9 mouse cellular contexts compared by ENCODE assay signal in the genomic region with DNA sequence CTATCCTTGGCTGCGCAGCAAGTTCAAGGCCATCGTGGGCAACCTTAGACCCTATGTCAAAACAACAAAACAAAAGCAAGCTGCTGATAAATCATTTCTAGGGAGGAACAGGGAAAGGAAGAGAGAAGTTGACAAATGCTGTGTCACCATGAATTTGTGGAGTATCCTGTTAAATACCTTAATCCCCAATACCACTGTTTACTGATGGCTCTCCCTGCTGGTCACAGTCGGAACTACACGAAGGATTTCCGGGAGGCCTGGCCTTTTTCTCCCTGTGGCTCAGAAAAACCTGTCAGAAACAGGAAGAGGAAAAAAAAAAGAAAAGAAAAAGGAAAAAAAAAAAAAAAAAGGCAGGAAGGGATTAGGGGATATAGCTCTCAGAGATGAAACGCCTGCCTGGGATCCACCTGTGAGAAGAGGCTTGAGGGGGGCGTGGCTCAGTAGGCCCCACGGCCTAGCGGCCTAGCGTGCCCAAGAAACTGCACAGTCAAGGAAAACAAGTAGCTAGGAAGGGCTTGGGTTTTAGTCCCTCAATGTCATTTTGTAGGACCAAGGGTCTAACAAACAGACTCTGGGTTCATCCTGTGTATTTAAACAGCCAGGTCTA. TPM values are rescaled to one million over a fixed set of nuclear protein-coding genes. Genes with fewer than 3 reads are reported as not detected.
A peak's percentile ranks its signal among the peaks of the same experiment; 100 is the strongest.
DNase-seq lines count a peak whose midpoint lies in the region; ATAC-seq lines count a peak whose summit lies in the region.
"Had no signal": no experiment of that assay in that cellular context is flagged by ENCODE, and none has a peak within 500 bp of the region (broad histone marks: within the 10 kb centered on the region; RNA-seq: fewer than 3 reads in every experiment).

No protein-coding gene starts in this region.

- H3K36me3 ChIP-seq in stomach, embryonic 15.5 days = no peaks in the 10 kb centered on the region
- H3K36me3 ChIP-seq: neural tube, embryonic 13.5 days had no signal

- peaks cover 18% of the 10 kb centered on the region for H3K4me1 ChIP-seq in stomach, embryonic 15.5 days

- no peak overlapping the region for H3K9ac ChIP-seq in stomach, embryonic 15.5 days
- H3K9ac ChIP-seq: neural tube, embryonic 13.5 days had no signal

- no peak for ATAC-seq in frontal cortex, adult (ENCODE audit: low TSS enrichment)
- ATAC-seq in erythroblast, adult 5-6 weeks (replicated peaks; ENCODE audit: low FRiP score, poor library complexity, severe bottlenecking) = peak; percentile 58
- no peak for ATAC-seq in stomach, embryonic 15.5 days (ENCODE audit: insufficient read depth, low FRiP score, low read depth)

- 0 out of 2 replicates have a peak overlapping the region, but pooled peaks have one; percentile 37 for H3K27ac ChIP-seq in stomach, embryonic 15.5 days
- H3K27ac ChIP-seq: neural tube, embryonic 13.5 days had no signal

- H3K4me2 ChIP-seq in stomach, embryonic 15.5 days = peak overlapping the region; percentile 98; the same call in 1 of the 2 replicates

- peak overlapping the region; percentile 60; the same call in 1 of the 2 replicates for H3K4me3 ChIP-seq in stomach, embryonic 15.5 days (replicated peaks)

- DNase-seq in frontal cortex, adult 2 months (ENCODE audit: extremely low spot score in 1 of 2, low spot score in 1 of 2) = peak; percentile 36 to 83
- DNase-seq in adrenal gland, postnatal 36 days = peak; percentile 67 to 80
- peak; percentile 88 for DNase-seq in heart, postnatal 4 days
- DNase-seq in left cerebral cortex, adult 11 months (ENCODE audit: low spot score) = peak; percentile 47
- peak; percentile 86 for DNase-seq in lung, postnatal 36 days

- H3K9me3 ChIP-seq in stomach, embryonic 15.5 days = no peaks in the 10 kb centered on the region
- H3K9me3 ChIP-seq: neural tube, embryonic 13.5 days had no signal

- 57% methylated on average over 10 of the region's 10 CpGs for WGBS in stomach, embryonic 15.5 days

- peaks cover 22% of the 10 kb centered on the region for H3K27me3 ChIP-seq in stomach, embryonic 15.5 days (replicated peaks)

RNA-seq across cellular contexts. Expression of a gene that starts 1.6 kb away (rescaled TPM):
- polyA plus RNA-seq in frontal cortex, adult 2 months (2012; rRNA removed) = 21.4 and 23.6 TPM in 2 replicates
- 10 to 100 TPM; 42.4 to 45.6 TPM for total RNA-seq in adrenal gland, postnatal 36 days (2021)
- 379 and 403 TPM in 2 replicates for total RNA-seq in erythroblast, adult 5-6 weeks (2015; ENCODE audit: low replicate concordance)
- 431 and 604 TPM in 2 replicates for total RNA-seq in erythroblast, adult 5-6 weeks (2017; ENCODE audit: low replicate concordance)
- total RNA-seq in heart, postnatal 4 days (2021) = 10 to 100 TPM; 36.3 to 44.5 TPM
- polyA plus RNA-seq in stomach, embryonic 15.5 days (2015; fragmentation: Nextera tagmentation; extraction: Ambion mirVana) = 86.6 and 133 TPM in 2 replicates

RNA-seq across cellular contexts. Expression of a gene that starts 1.9 kb away (rescaled TPM):
- 131 and 135 TPM in 2 replicates for polyA plus RNA-seq in frontal cortex, adult 2 months (2012; rRNA removed)
- total RNA-seq in adrenal gland, postnatal 36 days (2021) = under 1 TPM; 0.59 to 0.83 TPM
- total RNA-seq in erythroblast, adult 5-6 weeks (2015; ENCODE audit: low replicate concordance) = 0.42 TPM in 1 of 2 replicates, not detected in the other
- total RNA-seq in erythroblast, adult 5-6 weeks (2017; ENCODE audit: low replicate concordance) = 0.17 and 0.28 TPM in 2 replicates
- under 1 TPM; 0.32 to 0.50 TPM for total RNA-seq in heart, postnatal 4 days (2021)
- polyA plus RNA-seq in stomach, embryonic 15.5 days (2015; fragmentation: Nextera tagmentation; extraction: Ambion mirVana) = 0.45 and 0.58 TPM in 2 replicates

RNA-seq across cellular contexts. Expression of a gene that starts 24.2 kb away (rescaled TPM):
- polyA plus RNA-seq in frontal cortex, adult 2 months (2012; rRNA removed) = 3.8 and 5.0 TPM in 2 replicates
- total RNA-seq in adrenal gland, postnatal 36 days (2021) = 10 to 100 TPM; 15.9 to 16.3 TPM
- total RNA-seq in erythroblast, adult 5-6 weeks (2015; ENCODE audit: low replicate concordance) = 31.8 and 57.3 TPM in 2 replicates
- 56.2 and 61.8 TPM in 2 replicates for total RNA-seq in erythroblast, adult 5-6 weeks (2017; ENCODE audit: low replicate concordance)
- total RNA-seq in heart, postnatal 4 days (2021) = 10 to 100 TPM in 1 of 2 experiments, 1 to 10 TPM in 1; 7.4 to 10.1 TPM
- 29.3 and 35.1 TPM in 2 replicates for polyA plus RNA-seq in stomach, embryonic 15.5 days (2015; fragmentation: Nextera tagmentation; extraction: Ambion mirVana)

RNA-seq across cellular contexts. Expression of a gene that starts 37.4 kb away (rescaled TPM):
- 14.0 and 16.9 TPM in 2 replicates for polyA plus RNA-seq in frontal cortex, adult 2 months (2012; rRNA removed)
- total RNA-seq in adrenal gland, postnatal 36 days (2021) = 10 to 100 TPM; 30.0 to 38.4 TPM
- total RNA-seq in erythroblast, adult 5-6 weeks (2015; ENCODE audit: low replicate concordance) = 26.5 and 34.1 TPM in 2 replicates
- total RNA-seq in erythroblast, adult 5-6 weeks (2017; ENCODE audit: low replicate concordance) = 26.2 and 30.5 TPM in 2 replicates
- total RNA-seq in heart, postnatal 4 days (2021) = 10 to 100 TPM; 14.4 to 15.5 TPM
- 35.3 and 36.7 TPM in 2 replicates for polyA plus RNA-seq in stomach, embryonic 15.5 days (2015; fragmentation: Nextera tagmentation; extraction: Ambion mirVana)

RNA-seq across cellular contexts. Expression of a gene that starts 49.8 kb away (rescaled TPM):
- 0.29 and 0.46 TPM in 2 replicates for polyA plus RNA-seq in frontal cortex, adult 2 months (2012; rRNA removed)
- 1 to 10 TPM; 2.1 to 3.2 TPM for total RNA-seq in adrenal gland, postnatal 36 days (2021)
- not detected in 2 replicates for total RNA-seq in erythroblast, adult 5-6 weeks (2015; ENCODE audit: low replicate concordance)
- total RNA-seq in erythroblast, adult 5-6 weeks (2017; ENCODE audit: low replicate concordance) = 0.28 and 0.43 TPM in 2 replicates
- 1 to 10 TPM; 4.1 to 5.9 TPM for total RNA-seq in heart, postnatal 4 days (2021)
- polyA plus RNA-seq in stomach, embryonic 15.5 days (2015; fragmentation: Nextera tagmentation; extraction: Ambion mirVana) = 3.1 and 3.5 TPM in 2 replicates

Comparison
In these comparisons a context has a peak if more than half of its experiments do, and no peak if none do; other contexts are left out.
1. RNA of a gene that starts 1.6 kb away (total RNA-seq): 379 to 604 TPM in erythroblast, adult 5-6 weeks; 42.4 to 45.6 TPM in adrenal gland, postnatal 36 days and 36.3 to 44.5 TPM in heart, postnatal 4 days; every median in the first group is over 4 times any median in the second.
2. Peak in every context shown above with its lines, with median percentiles within 50 percentile points of each other: DNase-seq.